ENCODE assay signal across 8 mouse cellular contexts in genomic region chr8:88520985-88521527, GRCm38 (mm10). TPM values are rescaled to one million over a fixed set of nuclear protein-coding genes. Genes with fewer than 3 reads are reported as not detected.
A peak's percentile ranks its signal among the peaks of the same experiment; 100 is the strongest.
DNase-seq lines count a peak whose midpoint lies in the region; ATAC-seq and TF ChIP-seq lines count a peak whose summit lies in the region.

Gene Nkd1 (plus strand): TSS chr8:88521354.

- H3K27ac ChIP-seq in hindbrain, postnatal 0 days, result peak within 1 kb of the TSS; percentile 76

- WGBS in hindbrain, postnatal 0 days, result 1% methylated on average over 42 of the region's 67 CpGs

- peak; percentile 93 for ATAC-seq in hindbrain, postnatal 0 days

- TF ChIP-seq CTCF in hindbrain, postnatal 0 days (IDR thresholded peaks at IDR 0.05; ENCODE audit: low read depth), result peak; percentile 64

- H3K4me2 ChIP-seq in hindbrain, postnatal 0 days (ENCODE audit: low read depth, low read length), result peak within 1 kb of the TSS; percentile 92

- no peaks in the 10 kb centered on the region for H3K9me3 ChIP-seq in hindbrain, postnatal 0 days (ENCODE audit: low read length)
- no peaks in the 10 kb centered on the region; the same call in 1 of the 2 replicates for H3K9me3 ChIP-seq in megakaryocyte, embryonic 14.5 days

- H3K4me3 ChIP-seq in hindbrain, postnatal 0 days (ENCODE audit: low read length), result peak within 1 kb of the TSS; percentile 79
- peak within 1 kb of the TSS; percentile 91 for H3K4me3 ChIP-seq in megakaryocyte, embryonic 14.5 days (replicated peaks)

- peaks cover 4% of the 10 kb centered on the region; the same call in 1 of the 2 replicates for H3K4me1 ChIP-seq in hindbrain, postnatal 0 days (ENCODE audit: insufficient read depth, low read length)
- peaks cover 24% of the 10 kb centered on the region for H3K4me1 ChIP-seq in megakaryocyte, embryonic 14.5 days

- no peaks in the 10 kb centered on the region for H3K27me3 ChIP-seq in hindbrain, postnatal 0 days (ENCODE audit: insufficient read depth, low read length)
- H3K27me3 ChIP-seq in megakaryocyte, embryonic 14.5 days (replicated peaks), result peaks cover 94% of the 10 kb centered on the region

- H3K36me3 ChIP-seq in hindbrain, postnatal 0 days (ENCODE audit: insufficient read depth, low read length), result no peaks in the 10 kb centered on the region
- no peaks in the 10 kb centered on the region for H3K36me3 ChIP-seq in megakaryocyte, embryonic 14.5 days (replicated peaks; ENCODE audit: low read length)

- peak; percentile 88 for DNase-seq in ZHBTc4 (ENCODE audit: low read depth, low spot score)
- peak; percentile 87 to 95 for DNase-seq in cerebellum, postnatal 4 days (ENCODE audit: low spot score in 2 of 2)
- peak; percentile 90 for DNase-seq in gastrocnemius, postnatal 10 days
- DNase-seq in hindbrain, postnatal 0 days (ENCODE audit: low spot score), result peak; percentile 95
- peak; percentile 10 to 69 for DNase-seq in left cerebral cortex, adult 9 months (ENCODE audit: low spot score in 2 of 2)
- DNase-seq in right cerebral cortex, postnatal 14 days, result peak; percentile 86
- DNase-seq in urinary bladder, postnatal 36 days (ENCODE audit: low spot score in 2 of 2), result peak; percentile 62 to 83

- H3K9ac ChIP-seq in hindbrain, postnatal 0 days (replicated peaks; ENCODE audit: low read length), result peak within 1 kb of the TSS; percentile 80

RNA-seq across cellular contexts. Expression of gene Nkd1, which starts in this region (rescaled TPM):
- 1 to 10 TPM; 6.5 to 8.2 TPM for total RNA-seq in gastrocnemius, postnatal 10 days (2021)
- total RNA-seq in hindbrain, postnatal 0 days (2014; rRNA removed), result 53.9 and 74.5 TPM in 2 replicates
- 51.1 and 52.2 TPM in 2 replicates for polyA plus RNA-seq in hindbrain, postnatal 0 days (2015; fragmentation: Nextera tagmentation; extraction: Ambion mirVana)
- 1.3 TPM in 1 of 2 replicates, not detected in the other for polyA plus RNA-seq in megakaryocyte, embryonic 14.5 days (2012; ENCODE audit: insufficient read depth, low replicate concordance)

Comparison
In these comparisons a context has a peak if more than half of its experiments do, and no peak if none do; other contexts are left out.
1. Peak in every context shown above with its lines: DNase-seq, ATAC-seq, H3K4me3 ChIP-seq and H3K27ac ChIP-seq.
2. RNA of gene Nkd1 (polyA plus RNA-seq): 51.1 to 52.2 TPM in hindbrain, postnatal 0 days; 1.3 TPM in megakaryocyte, embryonic 14.5 days; every median in the first group is over 10 times any median in the second.
3. DNase-seq: peak in every context shown above with its lines; median percentile 95 in hindbrain, postnatal 0 days; 91 in cerebellum, postnatal 4 days; 90 in gastrocnemius, postnatal 10 days; 88 in ZHBTc4; 86 in right cerebral cortex, postnatal 14 days; 72 in urinary bladder, postnatal 36 days; 40 in left cerebral cortex, adult 9 months.